Mouse (Mus musculus) neural tube, embryonic 15.5 days (tissue): ENCODE measurements around the gene Nynrin. TPM values are rescaled to one million over a fixed set of nuclear protein-coding genes. Genes with fewer than 3 reads are reported as not detected.

ENCODE experiments used
- ATAC-seq: fragments of 200-750 bp; cut with Nextera tagmentation; 2 replicates; pipeline ENCODE4 v1.8.0; 2017; ENCODE audit warnings: mild to moderate bottlenecking, moderate TSS enrichment, moderate library complexity; ENCODE audit not compliant: low FRiP score
- H3K27ac ChIP-seq: fragments of 300-500 bp; sonication (generic); replicated peaks from 2 replicates; pipeline ENCODE4 v1.5.1; 2015; ENCODE audit warnings: mild to moderate bottlenecking, inconsistent platforms
- H3K27me3 ChIP-seq: fragments of 300-500 bp; sonication (generic); replicated peaks from 2 replicates; pipeline ENCODE4 v1.6.1; 2015; ENCODE audit warnings: inconsistent platforms
- H3K36me3 ChIP-seq: fragments of 300-500 bp; sonication (generic); 2 replicates; pipeline ENCODE4 v1.6.1; 2015; ENCODE audit warnings: inconsistent platforms
- H3K4me1 ChIP-seq: fragments of 300-500 bp; sonication (generic); 2 replicates; pipeline ENCODE4 v1.6.1; 2015; ENCODE audit warnings: inconsistent platforms
- H3K4me2 ChIP-seq: fragments of 300-500 bp; sonication (generic); 2 replicates; pipeline ENCODE4 v1.6.1; 2015; ENCODE audit warnings: inconsistent platforms, mild to moderate bottlenecking, moderate library complexity
- H3K4me3 ChIP-seq: fragments of 300-500 bp; sonication (generic); replicated peaks from 2 replicates; pipeline ENCODE4 v1.5.1; 2015; ENCODE audit warnings: mild to moderate bottlenecking, inconsistent platforms
- H3K9ac ChIP-seq: fragments of 300-500 bp; sonication (generic); replicated peaks from 2 replicates; pipeline ENCODE4 v1.6.1; 2015; ENCODE audit warnings: mild to moderate bottlenecking, inconsistent platforms
- H3K9me3 ChIP-seq: fragments of 300-500 bp; sonication (generic); replicated peaks from 2 replicates; pipeline ENCODE4 v1.6.1; 2016; ENCODE audit warnings: inconsistent platforms
- WGBS: fragments of 180-500 bp; shearing (Covaris S2); methylation state at CpG from one replicate; pipeline ENCODE4 v1.1.7; 2015; ENCODE audit warnings: mixed read lengths; 5-methylcytosine and 5-hydroxymethylcytosine counted together
- polyA plus RNA-seq: library from polyadenylated mRNA; unstranded; fragments of >200 nt; fragmentation: Nextera tagmentation; extraction: Ambion mirVana; gene quantifications from 2 replicates; pipeline ENCODE4 v1.2.1, GENCODE M21; 2015

Gene Nynrin
- polyA plus RNA-seq, 1 experiment from 2014 or later, result 9.5 TPM

DNA sequence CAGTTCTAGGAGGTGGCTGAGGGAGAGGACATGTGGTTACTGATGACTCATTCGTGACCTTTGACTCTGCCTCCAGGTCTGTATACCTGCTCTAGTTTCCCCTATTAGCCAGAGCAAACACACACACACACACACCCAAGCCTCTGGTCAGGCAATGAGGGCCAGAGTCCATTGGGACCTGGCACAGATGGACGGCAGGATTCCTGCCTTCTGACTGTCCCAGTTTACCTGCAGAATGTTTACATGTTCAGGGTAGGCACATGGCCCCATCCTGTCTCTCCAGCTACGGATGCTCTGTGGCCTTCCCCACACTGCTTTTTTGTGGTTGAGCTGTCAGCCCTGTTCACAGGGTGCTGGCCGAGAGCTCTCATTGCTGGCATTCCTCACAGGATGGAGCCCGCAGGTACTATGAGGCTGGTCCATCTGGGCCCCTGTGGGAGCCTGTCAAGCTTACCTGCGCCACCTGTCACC, 28.4 kb downstream of the Nynrin start:
- no peak overlapping the region for H3K4me3 ChIP-seq
- no peak for ATAC-seq
- H3K9me3 ChIP-seq, result no peaks in the 10 kb centered on the region
- H3K36me3 ChIP-seq, result peaks cover 6% of the 10 kb centered on the region
- H3K27ac ChIP-seq, result no peak overlapping the region
- H3K4me2 ChIP-seq, result no peak overlapping the region
- H3K4me1 ChIP-seq, result peaks cover 32% of the 10 kb centered on the region
- H3K9ac ChIP-seq, result no peak overlapping the region
- H3K27me3 ChIP-seq, result no peaks in the 10 kb centered on the region
- WGBS, result 73% methylated on average over 6 of the region's 6 CpGs

- no peaks in the 10 kb centered on the region for H3K27me3 ChIP-seq
- H3K36me3 ChIP-seq, result peaks cover 16% of the 10 kb centered on the region
- no peak overlapping the region for H3K9ac ChIP-seq
- H3K27ac ChIP-seq, result no peak overlapping the region
- ATAC-seq, result no peak
- no peak overlapping the region for H3K4me2 ChIP-seq
- no peaks in the 10 kb centered on the region for H3K9me3 ChIP-seq
- H3K4me3 ChIP-seq, result no peak overlapping the region
- 95% methylated on average over 13 of the region's 13 CpGs for WGBS
- H3K4me1 ChIP-seq, result peaks cover 32% of the 10 kb centered on the region
Measured at GRCm38 (mm10) chr14:55883149-55883661, 29.4 kb downstream of the Nynrin start.

- ATAC-seq, result 0 out of 2 replicates have a peak, but pooled peaks have one; percentile 1
- Histone ChIP-seq H3K4me2 (no peak overlapping the region), H3K9me3 (no peaks in the 10 kb centered on the region), H3K4me3 (no peak overlapping the region), H3K27ac (peak overlapping the region; percentile 87), H3K36me3 (peaks cover 21% of the 10 kb centered on the region), H3K9ac (0 out of 2 replicates have a peak overlapping the region, but pooled peaks have one; percentile 74), H3K4me1 (peaks cover 32% of the 10 kb centered on the region), H3K27me3 (no peaks in the 10 kb centered on the region)
- WGBS, result 91% methylated on average over 12 of the region's 12 CpGs
Measured at GRCm38 (mm10) chr14:55883663-55884062, 29.9 kb downstream of the Nynrin start.

- Histone ChIP-seq H3K9me3 (no peaks in the 10 kb centered on the region), H3K36me3 (peaks cover 26% of the 10 kb centered on the region), H3K4me2 (peak within 1 kb of the TSS; percentile 83), H3K4me1 (peaks cover 32% of the 10 kb centered on the region), H3K9ac (peak within 1 kb of the TSS; percentile 74), H3K4me3 (peak within 1 kb of the TSS; percentile 78), H3K27ac (peak within 1 kb of the TSS; percentile 87), H3K27me3 (no peaks in the 10 kb centered on the region)
- peak; percentile 39 for ATAC-seq
- WGBS, result 18% methylated on average over 4 of the region's 4 CpGs
Measured at GRCm38 (mm10) chr14:55884166-55884565, 30.4 kb downstream of the Nynrin start, which contains the start of gene Cbln3. Gene Cbln3 (minus strand): TSS chr14:55884392.

- Histone ChIP-seq H3K4me3 (peak within 1 kb of the TSS; percentile 78), H3K27me3 (no peaks in the 10 kb centered on the region), H3K36me3 (peaks cover 31% of the 10 kb centered on the region), H3K4me2 (peak within 1 kb of the TSS; percentile 83), H3K9me3 (no peaks in the 10 kb centered on the region), H3K27ac (peak within 1 kb of the TSS; percentile 87), H3K4me1 (peaks cover 32% of the 10 kb centered on the region), H3K9ac (peak within 1 kb of the TSS; percentile 74)
- WGBS, result under 1% methylated on average over 29 of the region's 30 CpGs
- ATAC-seq, result peak; percentile 91
Measured at GRCm38 (mm10) chr14:55884713-55885113, 30.9 kb downstream of the Nynrin start, which contains the start of gene Khnyn. Gene Khnyn (plus strand): TSS chr14:55884947.

GRCm38 (mm10) chr14:55885114-55885790, 31.4 kb downstream of the Nynrin start:
- H3K27ac ChIP-seq, result peak overlapping the region; percentile 87
- peaks cover 32% of the 10 kb centered on the region for H3K4me1 ChIP-seq
- H3K27me3 ChIP-seq, result no peaks in the 10 kb centered on the region
- WGBS, result under 1% methylated on average over 27 of the region's 30 CpGs
- peak overlapping the region; percentile 78 for H3K4me3 ChIP-seq
- ATAC-seq, result peak; percentile 59
- H3K9me3 ChIP-seq, result no peaks in the 10 kb centered on the region
- H3K9ac ChIP-seq, result peak overlapping the region; percentile 74
- peaks cover 35% of the 10 kb centered on the region for H3K36me3 ChIP-seq
- H3K4me2 ChIP-seq, result peak overlapping the region; percentile 83

- peak overlapping the region; percentile 87; the same call in 1 of the 2 replicates for H3K27ac ChIP-seq
- H3K36me3 ChIP-seq, result peaks cover 41% of the 10 kb centered on the region
Measured at GRCm38 (mm10) chr14:55885791-55886271, 32.0 kb downstream of the Nynrin start.

DNA sequence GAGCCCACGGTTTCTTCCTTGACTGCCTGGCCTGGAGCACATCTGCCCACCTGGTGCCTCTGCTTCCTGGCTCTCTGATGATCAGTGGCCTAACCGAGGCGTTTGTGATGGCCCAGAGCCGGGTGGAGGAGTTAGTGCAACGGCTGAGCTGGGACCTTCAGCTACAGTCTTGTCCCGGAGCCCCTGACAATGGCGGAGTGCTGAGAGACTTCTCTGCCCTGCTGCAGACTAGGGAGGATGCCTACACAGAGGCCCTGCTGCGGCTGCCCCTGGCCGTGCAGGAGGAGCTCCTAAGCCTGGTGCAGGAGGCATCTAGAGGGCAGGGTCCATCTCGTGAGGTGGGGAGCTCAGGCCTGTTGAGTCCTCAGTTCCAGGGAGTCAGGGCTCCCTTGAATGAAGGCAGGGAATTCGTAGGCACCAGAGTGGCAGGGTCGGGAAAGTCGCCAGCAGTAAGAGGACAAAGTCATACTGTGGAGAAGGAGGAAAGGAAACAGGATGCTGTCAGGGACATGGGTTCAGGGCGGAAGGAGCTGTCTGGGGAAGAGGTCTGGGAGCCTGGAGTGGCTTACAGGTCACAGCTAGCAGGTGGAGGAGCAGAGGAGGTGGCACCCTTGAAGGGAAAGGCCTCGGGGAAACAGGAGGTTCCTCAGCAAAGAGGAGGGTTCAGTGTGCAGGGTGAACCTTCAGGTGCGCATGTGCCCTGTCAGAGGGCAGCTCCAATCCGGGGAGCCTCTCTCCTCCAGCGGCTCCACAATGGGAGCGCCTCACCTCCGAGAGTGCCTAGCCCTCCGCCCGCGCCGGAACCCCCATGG, 33.0 kb downstream of the Nynrin start:
- no peak for ATAC-seq
- Histone ChIP-seq H3K4me2 (peak overlapping the region; percentile 83; the same call in 1 of the 2 replicates), H3K4me1 (peaks cover 32% of the 10 kb centered on the region), H3K36me3 (peaks cover 47% of the 10 kb centered on the region), H3K27me3 (no peaks in the 10 kb centered on the region), H3K4me3 (no peak overlapping the region), H3K27ac (no peak overlapping the region), H3K9ac (0 out of 2 replicates have a peak overlapping the region, but pooled peaks have one; percentile 29), H3K9me3 (no peaks in the 10 kb centered on the region)
- WGBS, result 85% methylated on average over 24 of the region's 24 CpGs

More at GRCm38 (mm10) chr14:55885791-55886271, 32.0 kb downstream of the Nynrin start:
- H3K9ac ChIP-seq, result peak overlapping the region; percentile 74
- H3K9me3 ChIP-seq, result no peaks in the 10 kb centered on the region
- no peaks in the 10 kb centered on the region for H3K27me3 ChIP-seq
- 12% methylated on average over 16 of the region's 16 CpGs for WGBS
- H3K4me3 ChIP-seq, result peak overlapping the region; percentile 78
- ATAC-seq, result no peak
- peaks cover 32% of the 10 kb centered on the region for H3K4me1 ChIP-seq
- peak overlapping the region; percentile 83 for H3K4me2 ChIP-seq

GRCm38 (mm10) chr14:55897671-55898070, 43.9 kb downstream of the Nynrin start:
- no peak overlapping the region for H3K4me2 ChIP-seq
- no peak for ATAC-seq
- no peak overlapping the region for H3K27ac ChIP-seq
- H3K27me3 ChIP-seq, result no peaks in the 10 kb centered on the region
- H3K4me1 ChIP-seq, result peaks cover 22% of the 10 kb centered on the region
- no peaks in the 10 kb centered on the region for H3K9me3 ChIP-seq
- H3K36me3 ChIP-seq, result peaks cover 48% of the 10 kb centered on the region
- 95% methylated on average over 12 of the region's 12 CpGs for WGBS
- H3K4me3 ChIP-seq, result no peak overlapping the region
- H3K9ac ChIP-seq, result no peak overlapping the region

GRCm38 (mm10) chr14:55898947-55899346, 45.1 kb downstream of the Nynrin start:
- Histone ChIP-seq H3K4me1 (peaks cover 22% of the 10 kb centered on the region), H3K4me2 (peak overlapping the region; percentile 86), H3K9ac (peak overlapping the region; percentile 77; the same call in 1 of the 2 replicates), H3K27ac (0 out of 2 replicates have a peak overlapping the region, but pooled peaks have one; percentile 88), H3K9me3 (no peaks in the 10 kb centered on the region), H3K27me3 (no peaks in the 10 kb centered on the region), H3K4me3 (peak overlapping the region; percentile 56), H3K36me3 (peaks cover 44% of the 10 kb centered on the region)
- no peak for ATAC-seq
- WGBS, result 88% methylated on average over 7 of the region's 7 CpGs
